Mouse (Mus musculus) heart, adult 2 months (tissue): Measurements from ENCODE around the gene Ppil6.

ENCODE experiments used
- CTCF ChIP-seq: fragments of 200-600 bp; IDR thresholded peaks from 2 replicates; pipeline ENCODE4 v1.8.1; 2022; ENCODE audit warnings: antibody characterized with exemption, mild to moderate bottlenecking, moderate library complexity
- EP300 ChIP-seq: fragments of 200-500 bp; IDR thresholded peaks from 2 replicates; pipeline ENCODE4 v1.6.1; 2011; ENCODE audit warnings: low read depth, low read length, control low read depth; ENCODE audit not compliant: insufficient read depth
- POLR2A ChIP-seq: fragments of 200-500 bp; IDR thresholded peaks from 2 replicates; pipeline ENCODE4 v1.6.1; 2011; ENCODE audit warnings: mild to moderate bottlenecking, low read depth, low read length, control low read depth; ENCODE audit not compliant: insufficient read depth

GRCm38 (mm10) chr10:41476171-41477017 is 13.8 kb upstream of the Ppil6 start, which contains the start of gene Mical1:
- TF ChIP-seq EP300 (0 out of 2 replicates have a peak, but pooled peaks have one; percentile 12), CTCF (peak; percentile 11; the same call in 1 of the 2 replicates), POLR2A (peak; percentile 72)
